Mouse (Mus musculus) spleen, postnatal 10 days (tissue): ENCODE data around the gene Brinp3.
"Not testable (repeated sequence)": the region's sequence is repeated elsewhere in the genome, so short reads cannot be mapped to it uniquely, and the experiment has no call there.

ENCODE experiments used
- DNase-seq, 2 experiments: peaks; one replicate each; pipeline ENCODE4 v3.0.0; 2021 to 2022; ENCODE audit warnings: low spot score in 2 of 2

Gene Brinp3

DNA sequence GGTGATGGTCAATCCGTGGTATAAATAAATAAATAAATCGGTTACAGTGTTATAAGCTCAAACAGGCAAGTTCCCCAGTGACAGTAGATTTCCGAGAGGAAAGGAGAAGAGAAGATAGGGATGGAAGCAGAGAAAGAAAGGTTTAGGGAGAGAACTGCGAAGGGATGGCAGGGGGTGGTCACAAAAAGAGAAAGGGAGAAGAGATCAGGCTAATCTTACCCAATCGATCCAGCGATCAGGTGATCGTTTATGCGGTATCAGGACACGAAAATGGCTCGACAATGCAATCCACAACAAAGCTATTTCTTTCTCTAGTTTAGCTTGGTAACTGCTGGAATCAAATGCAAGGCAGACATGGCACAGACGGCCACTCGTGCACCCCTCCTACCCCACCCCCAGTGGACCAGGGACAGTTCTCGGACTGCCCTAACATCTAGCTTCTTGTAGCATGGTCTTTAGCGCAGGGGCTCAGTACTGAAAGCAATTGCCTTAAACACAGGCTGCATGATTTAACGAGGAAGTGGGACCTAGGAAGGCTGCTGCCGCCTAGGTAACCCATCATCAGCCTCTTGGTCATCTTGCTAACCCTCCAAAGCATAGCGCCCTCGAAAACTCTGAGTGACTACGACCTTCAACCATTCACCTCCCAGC lies at the start of gene Brinp3:
TSS of gene Brinp3 (plus strand) at position 80 of the 651 bp plus-strand sequence.
- no peak for DNase-seq

DNA sequence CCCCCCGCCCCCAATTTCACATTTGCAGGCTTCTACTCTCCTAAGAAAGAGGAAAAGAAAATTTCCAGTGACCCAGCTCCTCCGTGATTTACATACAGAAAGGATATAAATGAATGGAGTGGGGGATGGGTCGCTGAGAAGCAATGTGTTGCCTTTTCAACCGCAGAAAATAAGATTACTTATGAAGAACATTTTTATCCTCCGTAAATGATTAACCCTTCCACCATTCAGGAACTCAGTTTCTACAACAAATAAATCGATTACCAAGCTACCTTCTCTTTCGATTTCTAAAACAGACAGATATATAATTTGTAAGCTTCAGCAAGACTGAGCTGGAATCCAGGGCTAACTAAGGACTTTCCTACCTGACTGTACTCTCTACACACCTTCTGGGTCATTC lies 339 bp upstream of the Brinp3 start:
- no peak for DNase-seq

DNA sequence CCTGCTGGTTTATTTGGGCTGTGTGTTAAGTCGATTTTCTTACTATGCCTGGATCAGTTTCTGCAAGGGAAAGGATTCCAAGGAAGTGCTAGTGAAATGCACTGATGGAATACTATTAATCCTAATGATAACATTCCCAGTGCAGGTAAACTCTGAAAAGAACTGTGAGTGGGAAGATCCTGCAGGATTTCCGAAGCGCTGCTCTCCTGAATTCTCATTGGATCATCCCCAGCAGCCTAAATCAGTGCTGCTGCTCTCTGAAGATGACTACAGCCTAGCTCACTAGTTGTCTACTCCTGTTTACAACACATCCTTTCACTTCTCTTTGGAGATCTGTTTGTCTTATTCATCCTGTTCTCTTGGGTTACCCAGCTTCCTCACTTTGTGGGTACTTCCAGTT lies 826 bp downstream of the Brinp3 start:
- no peak for DNase-seq

DNA sequence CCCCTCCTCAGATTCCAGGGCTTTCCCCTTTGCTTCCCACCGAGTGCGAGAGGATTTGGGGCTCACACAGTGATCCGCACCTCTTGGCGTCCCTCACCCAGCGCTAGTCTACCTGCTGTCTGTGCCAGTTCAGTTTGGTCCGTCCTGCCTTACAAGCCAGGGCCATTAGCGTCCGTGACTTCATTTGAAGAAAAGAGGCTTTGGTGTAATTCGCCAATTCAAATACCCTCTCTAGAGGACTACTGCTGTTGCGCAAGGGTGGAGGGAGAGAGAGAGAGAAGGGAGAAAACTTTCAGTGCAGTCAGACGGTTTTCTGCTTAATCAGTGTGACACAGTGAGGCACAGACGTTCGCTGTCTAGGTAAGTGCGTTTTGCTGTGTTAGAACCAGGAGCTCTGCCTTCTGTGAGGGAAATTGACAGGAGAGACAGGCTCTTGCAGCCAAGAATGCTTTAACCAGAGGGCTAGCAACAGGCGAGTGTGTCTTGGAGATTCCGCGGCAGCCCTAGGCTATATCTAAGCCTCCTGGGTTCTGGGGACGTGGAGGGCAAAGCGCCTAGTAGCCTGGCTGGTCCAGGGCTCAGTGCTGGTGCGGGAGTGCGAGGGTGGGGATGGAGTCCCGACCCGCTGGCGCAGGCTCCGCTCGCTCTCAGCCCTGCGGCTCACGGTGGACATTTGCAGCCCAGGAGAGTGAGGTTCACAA lies 3.0 kb downstream of the Brinp3 start:
- DNase-seq: no peak

DNA sequence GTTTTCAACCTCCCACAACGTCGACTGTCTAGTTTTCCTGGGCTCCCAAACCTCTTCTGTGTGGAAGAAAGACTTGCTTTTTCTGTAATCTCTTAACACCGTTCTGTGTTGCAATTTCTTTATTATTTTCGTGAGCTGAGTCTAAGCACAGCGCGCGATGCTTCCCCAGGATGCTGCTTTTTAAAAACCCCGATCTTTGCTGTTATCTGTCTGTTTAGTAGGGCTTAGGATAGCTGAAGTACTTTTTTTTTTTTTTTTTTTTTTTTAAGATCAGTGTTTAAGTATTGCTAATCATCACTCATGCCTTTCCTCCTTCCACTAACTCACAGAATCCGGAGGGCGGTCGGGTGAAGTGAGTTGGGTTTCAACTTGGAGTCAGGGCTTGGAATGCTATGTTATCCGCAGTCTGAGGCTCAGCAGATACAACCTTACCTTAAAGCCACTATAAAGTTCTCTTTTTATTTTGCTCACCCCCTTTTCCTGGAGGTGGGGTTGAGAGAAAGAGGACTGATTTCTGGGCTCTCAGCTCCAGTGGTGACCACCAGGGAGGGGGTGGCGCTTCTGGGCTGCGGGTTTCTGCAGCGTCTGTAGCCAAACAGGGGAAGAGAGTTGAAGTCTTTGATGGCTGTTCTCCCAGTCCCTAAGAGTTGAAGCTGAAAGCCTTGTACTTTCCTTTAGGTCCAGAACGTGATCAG lies 3.7 kb downstream of the Brinp3 start:
- DNase-seq: no peak

DNA sequence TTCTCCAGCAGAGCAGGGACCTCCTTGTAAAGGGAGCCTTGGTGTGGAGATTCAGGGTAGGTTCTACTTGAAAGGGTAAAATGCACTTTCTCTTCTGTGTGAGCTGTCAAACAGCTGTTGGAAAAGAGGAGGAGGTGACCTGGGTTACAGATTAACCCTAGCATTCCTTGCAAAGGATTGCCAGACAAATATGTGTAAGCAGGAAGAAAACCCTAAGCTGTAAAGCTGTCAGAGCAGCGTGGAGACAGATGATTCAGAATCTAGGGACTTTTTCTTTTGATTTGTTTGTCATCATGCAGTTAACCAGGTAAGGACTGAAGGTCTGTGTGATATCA lies 4.2 kb downstream of the Brinp3 start:
- no peak for DNase-seq

DNA sequence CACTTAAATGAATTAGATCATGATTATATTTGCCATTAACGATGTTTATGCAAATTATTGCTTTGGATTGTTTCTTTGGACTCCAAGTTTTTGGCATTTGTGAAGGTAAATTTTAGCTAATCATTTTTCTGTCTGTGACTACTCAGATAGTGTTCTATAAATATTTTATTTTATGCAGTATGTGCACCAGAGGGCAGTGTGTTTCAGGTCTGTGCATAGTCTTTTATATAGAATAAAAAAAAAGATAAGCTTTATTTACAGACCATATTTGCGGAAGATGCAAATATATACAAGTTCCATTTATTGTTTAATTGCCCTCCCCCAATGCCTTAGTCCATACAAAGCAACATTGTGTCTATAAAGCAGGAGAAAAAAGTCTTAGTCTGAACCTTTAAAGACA lies 20.8 kb downstream of the Brinp3 start:
- DNase-seq: no peak

DNA sequence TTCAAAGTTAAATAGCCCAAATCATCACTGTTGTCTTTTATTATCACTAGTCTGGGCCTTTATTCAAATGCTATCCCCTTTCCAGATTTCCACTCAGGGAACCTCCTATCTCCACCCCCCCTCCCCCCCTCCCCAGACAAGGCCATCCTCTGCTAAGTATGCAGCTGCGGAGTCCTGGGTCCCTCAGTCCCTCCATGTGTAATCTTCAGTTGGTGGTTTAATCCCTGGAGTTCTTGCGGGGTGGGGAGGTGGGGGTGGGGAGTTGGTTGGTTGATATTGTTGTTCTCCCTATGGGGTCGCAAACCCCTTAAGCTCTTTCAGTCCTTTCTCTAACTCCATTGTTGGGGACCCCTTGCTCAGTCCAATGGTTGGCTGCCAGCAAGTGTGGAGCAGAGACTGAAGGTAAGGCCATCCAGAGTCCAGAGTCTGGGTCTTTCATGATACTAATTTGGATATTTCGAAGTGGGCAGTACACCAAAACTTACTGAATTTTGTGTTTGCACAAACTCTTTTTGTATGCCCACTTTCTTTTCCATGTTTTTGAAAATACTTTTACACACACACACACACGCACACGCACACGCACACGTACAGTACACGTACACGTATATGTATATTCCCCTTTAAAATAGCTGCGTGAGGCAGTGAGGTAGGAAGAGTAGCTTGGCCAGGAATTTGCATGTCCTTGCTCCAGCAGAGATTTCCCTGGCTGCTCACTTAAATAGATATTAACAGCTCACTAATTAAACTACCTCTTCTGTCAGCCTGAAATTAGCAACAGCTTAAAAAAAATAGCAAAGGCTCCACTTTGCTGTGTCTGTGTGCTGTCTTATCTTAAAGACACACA lies 29.4 kb downstream of the Brinp3 start:
- no peak for DNase-seq

DNA sequence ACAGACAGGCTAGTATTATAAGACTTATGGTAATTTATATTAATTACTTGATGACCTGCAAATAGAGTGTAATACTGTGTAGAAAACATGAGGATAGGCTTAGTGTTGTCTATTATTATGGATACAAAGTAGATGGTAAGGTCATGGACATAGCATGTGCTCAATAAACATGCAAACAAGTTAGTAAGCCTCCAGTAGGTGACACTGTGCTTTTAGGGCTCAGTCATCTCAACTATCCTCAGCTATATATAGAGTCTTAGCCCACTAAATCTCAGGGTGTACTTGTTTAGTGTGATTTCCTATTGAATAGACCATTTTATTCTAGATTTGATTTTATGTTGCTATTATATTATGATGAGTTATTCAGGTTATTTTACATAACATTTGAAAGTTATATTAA lies 34.0 kb downstream of the Brinp3 start:
- DNase-seq: no peak

DNA sequence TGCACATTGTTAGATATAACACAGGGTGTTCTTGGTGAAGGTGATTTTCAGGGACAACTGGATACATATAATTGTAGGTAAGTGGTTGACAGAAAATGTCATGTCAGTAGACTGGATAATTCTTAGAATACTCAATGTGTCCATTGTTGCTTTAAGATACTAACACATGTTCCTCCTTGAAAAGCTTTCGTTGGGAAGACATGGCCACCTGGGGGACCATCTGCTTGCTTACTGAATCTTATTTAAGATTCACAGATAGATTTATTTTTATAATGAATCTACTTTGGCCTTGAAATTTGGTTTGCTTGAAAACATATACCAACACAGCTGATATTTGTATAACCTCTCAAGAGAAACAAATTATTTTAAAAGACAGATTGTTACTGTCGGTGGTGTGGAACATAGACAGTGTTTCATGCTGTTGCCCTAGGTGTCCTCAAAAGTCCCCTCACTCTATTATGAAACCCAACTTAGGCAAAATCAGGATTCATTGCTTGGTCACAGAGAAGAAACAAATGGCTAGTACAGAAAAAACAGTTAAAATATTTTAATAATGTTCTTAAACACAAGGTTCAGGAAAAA lies 52.4 kb downstream of the Brinp3 start:
- no peak for DNase-seq

DNA sequence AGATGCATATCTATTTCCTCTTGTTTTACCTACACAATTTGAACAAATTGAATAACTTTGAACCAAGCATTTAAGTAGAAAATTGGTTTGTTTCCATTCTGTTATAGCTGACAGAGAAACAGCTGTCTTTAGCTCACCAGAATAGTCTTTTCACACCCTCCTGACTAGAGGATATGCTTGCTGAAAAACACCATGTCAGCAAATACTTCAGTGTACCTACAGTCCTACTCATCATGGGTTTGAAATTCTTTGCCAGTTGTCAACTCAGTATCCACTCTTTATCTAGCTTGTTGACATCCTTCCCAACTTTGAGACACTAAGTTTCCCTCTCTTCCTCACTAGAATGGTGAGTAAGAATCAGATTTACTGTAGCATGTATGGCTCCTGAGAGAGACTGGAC lies 62.4 kb downstream of the Brinp3 start:
- no peak for DNase-seq

DNA sequence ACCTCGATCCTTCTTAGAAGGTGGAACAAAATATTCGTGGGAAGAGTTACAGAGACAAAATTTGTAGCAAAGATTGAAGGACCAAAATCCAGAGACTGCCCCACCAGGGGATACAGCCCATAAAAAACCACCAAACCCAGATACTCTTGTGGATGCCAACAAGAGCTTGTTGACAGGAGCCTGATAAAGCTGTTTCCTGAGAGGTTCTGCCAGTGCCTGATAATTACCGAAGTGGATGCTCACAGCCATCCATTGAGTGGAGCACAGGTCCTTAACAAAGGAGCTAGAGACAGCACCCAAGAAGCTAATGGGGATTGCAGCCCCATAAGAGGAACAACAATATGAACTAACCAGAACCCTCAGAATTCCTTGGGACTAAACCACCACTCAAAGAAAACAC lies 67.6 kb downstream of the Brinp3 start:
- DNase-seq: no peak

DNA sequence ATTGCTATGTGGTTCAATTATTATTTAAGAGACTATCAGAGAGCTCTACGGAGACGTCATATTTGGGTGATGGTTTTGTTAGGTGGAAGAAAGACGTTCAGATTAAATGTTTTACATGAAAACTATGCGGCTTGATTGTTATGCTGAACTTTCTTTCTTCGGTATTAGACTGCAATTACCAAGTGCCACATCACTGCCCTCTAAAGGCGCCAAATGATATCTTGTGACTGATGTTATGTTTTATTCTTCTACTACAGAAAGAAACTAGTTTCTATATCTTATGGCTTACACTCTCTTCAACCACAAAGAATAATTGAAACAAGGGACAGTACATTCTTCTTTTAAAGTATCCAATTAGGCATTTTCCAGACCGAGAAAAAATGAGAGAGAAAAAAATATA lies 89.6 kb downstream of the Brinp3 start:
- no peak for DNase-seq

DNA sequence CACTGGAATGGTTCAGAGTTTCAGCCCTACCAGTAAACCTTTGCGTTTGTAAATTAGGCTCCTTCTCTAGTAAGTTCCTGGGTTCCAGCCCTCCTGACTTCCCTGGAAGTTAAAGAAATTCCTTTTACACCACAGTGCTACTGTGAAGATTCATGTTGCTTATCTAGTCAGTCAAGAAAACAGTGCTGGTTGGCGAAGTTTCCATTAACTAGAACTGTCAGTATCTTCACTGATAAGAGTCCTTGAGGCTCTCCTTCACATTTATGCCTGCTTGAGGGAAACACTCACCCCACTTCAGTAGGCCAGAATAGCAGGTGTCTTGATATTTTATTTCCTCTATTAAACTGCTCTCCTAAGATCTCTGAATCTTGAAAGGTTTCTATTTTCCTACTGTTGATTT lies 138.3 kb downstream of the Brinp3 start:
- DNase-seq: no peak

DNA sequence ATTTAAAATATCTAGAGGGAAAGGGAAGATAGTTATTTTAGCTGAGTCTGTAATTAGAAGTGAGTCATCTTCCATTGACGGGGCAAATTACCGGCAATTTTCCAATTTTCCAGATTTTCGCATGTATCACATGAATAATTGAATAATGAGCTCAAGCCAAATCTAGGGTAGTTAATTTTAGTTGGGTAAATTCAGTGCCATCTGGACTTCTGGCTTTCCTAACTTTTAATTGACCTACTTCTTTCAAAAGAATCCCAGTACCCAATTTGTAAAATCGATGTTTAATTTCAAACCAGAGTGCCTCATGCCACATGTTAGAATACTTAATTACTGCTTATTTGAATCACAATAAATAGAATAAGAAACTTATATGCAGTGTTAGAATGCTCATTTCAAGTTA lies 162.7 kb downstream of the Brinp3 start:
- no peak for DNase-seq

DNA sequence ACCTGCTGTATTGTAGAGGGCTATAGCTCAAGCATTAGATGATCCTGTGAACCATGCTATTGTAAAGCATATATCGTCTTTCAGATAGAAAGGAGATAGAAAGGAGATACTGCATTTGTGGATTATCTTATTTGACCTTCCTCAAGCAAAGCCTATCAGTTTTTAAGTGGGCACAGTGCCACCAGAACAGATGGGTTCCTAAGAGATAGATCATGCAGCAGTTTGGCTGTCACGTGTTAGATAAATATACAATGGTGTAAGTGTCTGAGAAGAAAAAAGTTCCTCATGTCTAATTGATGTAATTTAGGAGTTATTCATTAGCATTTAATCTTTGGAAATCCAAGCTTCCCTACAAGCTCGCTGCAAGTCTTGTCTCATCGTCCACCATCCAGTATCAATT lies 206.2 kb downstream of the Brinp3 start:
- no peak for DNase-seq

DNA sequence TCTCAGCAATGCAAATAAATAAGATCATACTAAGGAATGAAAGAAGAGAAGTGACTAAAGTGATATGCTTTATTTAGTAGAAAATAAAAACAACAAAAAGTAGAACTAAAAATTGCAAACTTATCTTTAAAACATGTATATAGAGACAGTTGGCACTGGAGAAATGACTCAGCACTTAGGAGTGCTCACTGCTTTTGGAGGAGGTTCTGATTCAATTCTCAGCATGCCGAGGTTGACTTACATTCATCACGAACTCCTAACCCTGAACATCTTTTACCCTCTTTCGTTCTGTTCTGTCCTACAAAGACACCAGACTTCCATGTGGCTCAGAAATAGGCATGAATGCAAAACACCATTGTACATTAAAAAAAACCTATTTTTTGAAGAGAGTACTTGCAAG lies 225.0 kb downstream of the Brinp3 start:
- no peak for DNase-seq

DNA sequence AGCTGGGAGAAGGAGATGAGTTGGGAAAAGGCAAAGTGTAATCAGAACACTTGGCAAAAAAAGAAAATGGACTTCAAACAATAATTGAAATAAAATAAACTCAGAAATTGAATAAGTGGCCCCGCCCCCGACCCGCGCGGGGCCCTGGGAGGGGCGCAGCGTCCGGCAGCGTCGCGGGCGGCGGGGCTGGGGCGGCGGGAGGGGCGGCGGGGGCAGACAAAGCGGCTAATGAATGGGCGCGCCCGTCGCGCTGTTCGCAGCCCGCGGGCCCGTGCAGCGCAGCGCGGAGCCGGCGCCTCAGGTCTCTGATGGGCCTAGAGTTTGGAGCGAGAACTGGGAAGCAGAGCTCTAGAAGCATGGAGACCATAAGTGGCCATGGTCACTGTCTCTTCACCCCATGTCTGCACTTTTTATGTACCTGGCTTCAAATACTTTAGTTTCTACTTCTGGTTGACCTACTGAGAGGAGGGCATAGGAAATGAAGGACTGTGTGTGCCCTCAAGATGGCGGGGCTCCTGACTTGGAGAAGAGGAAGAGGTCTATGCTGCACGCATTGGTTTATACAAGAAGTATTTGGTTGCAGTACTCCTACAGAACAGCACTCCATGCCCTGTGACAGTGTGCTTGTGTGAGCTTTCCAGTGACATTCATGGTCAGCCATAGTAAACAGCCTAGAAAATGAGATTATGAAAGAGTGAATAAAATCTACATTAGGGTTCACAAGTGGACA lies 230.4 kb downstream of the Brinp3 start:
- DNase-seq: not testable (repeated sequence)

DNA sequence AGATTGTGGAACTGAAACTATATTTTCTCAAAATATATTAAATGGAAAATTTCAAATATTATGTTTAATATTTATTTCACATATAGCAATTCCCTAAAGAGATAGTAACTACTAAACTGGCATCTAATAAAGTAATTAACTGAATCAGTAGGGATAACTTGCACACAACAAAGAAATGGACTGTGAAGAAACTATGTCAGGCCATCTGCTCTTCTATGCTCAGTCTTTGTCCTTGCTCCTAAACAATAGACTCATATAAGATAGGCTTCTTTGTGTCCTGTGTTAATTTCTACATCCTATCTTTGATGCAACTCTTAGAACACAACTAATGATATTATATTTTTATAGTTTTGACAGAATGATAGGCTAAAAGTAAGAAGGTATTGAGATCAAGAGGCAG lies 256.5 kb downstream of the Brinp3 start:
- no peak for DNase-seq

DNA sequence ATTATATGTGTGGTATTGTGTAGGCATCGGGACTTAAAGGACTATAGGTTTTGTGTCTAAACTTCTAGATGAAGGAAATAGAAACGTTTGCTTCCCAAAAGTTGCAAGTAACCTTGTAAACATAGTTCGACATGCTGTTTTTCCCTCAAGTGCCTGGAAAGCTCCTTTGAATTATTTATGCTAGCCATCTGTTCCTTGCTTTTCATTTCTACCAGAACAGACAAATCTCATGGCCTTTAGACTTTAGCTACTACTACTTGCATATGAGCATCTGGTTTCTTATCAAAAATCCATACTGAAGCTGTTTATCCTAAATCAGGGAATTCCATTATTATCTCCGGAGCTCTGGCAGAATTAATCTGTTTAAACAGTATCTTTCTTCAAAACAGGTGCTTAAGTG lies 288.7 kb downstream of the Brinp3 start:
- no peak for DNase-seq

DNA sequence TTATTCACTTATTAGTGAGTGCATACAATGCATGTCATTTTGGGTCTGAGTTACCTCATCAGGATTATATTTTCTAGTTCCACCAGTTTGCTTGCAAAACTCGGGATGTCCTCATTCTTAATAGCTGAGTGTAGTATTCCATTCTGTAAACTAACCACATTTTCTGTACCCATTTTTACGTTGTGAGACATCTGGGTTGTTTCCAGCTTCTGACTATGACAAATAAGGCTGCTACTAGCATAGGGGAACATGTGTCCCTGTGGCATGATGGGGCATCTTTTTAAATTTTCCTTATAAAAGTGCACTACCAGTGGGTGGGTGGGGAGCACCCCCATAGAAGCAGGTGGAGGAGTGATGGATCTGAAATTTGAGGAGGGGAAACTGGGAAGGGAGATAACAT lies 292.7 kb downstream of the Brinp3 start:
- no peak for DNase-seq
